Mouse (Mus musculus) spleen, postnatal 10 days (tissue): ENCODE data around the gene Dnah8.

Source experiments
- DNase-seq, 2 experiments: peaks; one replicate each; pipeline ENCODE4 v3.0.0; 2021 to 2022; ENCODE audit warnings: low spot score in 2 of 2

Dnah8 gene

GRCm38 (mm10) chr17:30877456-30877855 is 253.3 kb downstream of the Dnah8 start:
- no peak for DNase-seq

DNA sequence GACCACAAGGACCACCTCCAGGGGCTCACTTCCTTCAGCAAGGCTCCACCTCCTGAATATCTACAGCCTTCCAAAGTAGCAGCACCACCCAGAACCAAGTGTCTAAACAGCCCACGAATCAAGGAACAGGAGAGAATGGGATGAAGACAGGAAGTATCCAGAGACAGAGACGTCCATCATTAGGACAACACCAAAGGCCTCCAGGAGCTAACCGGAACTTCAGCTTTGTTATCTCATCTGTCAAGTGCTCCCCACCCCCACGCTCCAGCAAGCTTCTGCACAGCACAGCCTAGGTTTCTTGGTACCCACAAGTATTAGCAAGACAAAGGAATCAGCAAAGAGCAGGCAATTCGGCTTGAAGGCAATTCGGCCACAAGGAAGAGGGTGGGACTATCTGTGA is 254.5 kb downstream of the Dnah8 start:
- no peak for DNase-seq

DNA sequence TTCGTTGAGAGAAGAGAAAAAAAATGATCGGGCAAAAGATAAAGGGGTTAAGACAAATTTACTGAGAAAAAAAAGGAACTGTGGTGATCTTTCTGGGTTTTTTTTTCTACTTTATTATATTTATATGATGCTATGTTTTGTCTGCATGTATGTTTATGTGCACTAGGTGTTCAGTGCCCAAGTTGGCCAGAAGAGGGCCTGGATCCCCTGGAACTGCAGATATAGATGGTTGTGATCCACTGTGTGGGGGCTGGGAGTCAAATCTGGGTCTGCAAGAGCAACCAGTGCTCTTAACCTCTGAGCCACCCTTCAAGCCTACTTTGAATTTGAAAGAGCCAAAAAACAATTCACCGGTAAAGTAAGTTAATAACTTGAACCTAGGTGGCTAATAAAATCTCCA is 256.2 kb downstream of the Dnah8 start:
- no peak for DNase-seq

- DNase-seq = no peak
Measured at GRCm38 (mm10) chr17:30881001-30881400, 256.8 kb downstream of the Dnah8 start.

DNA sequence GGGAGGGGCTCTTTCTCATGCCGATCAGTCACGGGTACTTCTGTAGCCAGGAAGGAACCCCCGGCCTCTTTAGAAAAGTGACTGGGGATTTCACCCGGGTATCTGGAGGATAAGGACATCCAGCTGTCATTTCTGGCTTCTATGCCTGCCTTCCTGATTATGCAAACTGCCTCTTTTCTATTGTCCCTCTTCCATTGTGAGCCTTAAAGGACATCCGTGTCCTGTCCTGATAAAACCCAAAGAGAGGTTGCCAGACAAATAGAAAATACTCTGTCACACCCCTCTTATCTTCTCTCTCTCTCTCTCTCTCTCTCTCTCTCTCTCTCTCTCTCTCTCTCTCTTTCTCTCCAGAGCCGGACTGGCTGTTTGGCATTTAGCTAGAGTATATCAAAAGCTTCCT is 258.1 kb downstream of the Dnah8 start:
- no peak for DNase-seq

DNA sequence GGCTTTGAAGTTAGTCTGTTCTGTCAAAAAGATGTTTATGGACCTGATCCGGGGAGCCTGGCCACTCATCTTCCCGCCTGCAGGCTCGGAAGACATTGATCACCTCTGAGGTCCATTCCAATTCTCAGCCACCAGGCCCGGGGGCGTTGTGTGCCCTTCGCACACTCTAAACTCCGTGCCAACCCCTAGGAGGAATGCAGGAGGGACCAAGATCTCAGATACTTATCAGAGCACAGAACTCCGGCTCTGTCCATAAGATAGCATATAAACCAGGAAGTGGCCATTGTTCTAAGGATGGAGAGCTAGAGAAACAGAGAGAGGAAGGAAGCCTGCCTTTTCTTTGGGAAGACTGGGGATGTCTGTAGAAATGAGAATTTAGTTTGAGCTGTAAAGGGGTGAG is 259.4 kb downstream of the Dnah8 start:
- no peak for DNase-seq

DNA sequence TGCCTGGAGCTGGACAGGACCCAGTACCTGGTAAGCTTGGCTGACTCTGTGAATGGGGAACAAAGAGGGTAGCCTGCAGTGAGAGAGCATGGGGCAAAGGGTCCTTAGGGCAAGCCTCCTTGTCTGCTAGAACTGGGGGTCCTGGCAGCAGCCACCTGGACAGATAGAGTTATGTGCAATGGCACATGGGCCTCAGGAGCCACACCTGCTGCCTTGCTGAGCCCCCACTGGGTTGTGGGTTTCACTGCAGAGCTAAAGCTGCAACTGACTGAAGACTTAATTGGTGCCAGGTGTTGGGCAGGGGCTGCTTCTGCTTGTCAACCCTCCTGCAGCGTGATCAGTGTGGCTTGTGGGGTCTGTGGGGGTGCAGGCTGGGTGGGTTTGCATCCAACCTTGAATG is 267.9 kb downstream of the Dnah8 start:
- no peak for DNase-seq

DNA sequence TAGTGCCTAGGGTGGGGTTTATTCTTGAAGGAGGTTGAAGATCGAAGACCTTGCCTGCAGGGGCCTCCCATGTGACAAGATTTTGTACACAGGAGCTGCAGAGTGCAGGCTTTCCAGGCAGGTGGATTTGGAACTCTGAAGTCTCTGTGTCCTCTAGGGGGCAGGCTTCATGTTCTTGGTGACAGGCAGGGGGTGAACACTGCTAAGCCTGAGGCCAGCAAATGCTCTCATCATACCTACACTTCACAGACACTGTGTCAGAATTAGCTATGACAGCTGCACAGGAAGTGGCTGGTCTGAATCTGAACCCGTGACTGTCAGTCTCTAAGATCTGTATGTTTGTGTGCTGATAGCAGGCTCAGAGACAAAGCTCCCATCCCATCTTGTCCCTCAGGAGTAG is 268.6 kb downstream of the Dnah8 start:
- no peak for DNase-seq

DNA sequence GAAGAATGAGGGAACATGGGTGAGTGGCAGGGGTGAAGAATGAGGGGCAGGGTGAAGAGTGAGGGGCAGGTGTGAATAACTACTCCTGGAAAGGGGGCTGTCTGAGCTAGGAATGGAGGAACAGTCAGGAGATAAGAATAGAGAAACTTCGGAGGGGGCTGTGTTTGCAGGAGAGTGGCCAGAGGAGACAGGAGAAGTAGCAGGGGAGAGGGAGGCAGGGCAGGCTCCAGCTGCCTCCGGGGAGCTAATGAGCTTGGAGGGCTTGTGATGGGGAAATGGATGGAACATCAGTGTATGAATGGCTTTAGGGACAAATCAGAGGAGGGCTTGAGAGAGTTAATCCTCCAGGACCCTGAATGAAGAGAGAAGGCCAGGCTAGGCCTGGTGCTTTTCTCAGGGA is 272.9 kb downstream of the Dnah8 start:
- DNase-seq = no peak

DNA sequence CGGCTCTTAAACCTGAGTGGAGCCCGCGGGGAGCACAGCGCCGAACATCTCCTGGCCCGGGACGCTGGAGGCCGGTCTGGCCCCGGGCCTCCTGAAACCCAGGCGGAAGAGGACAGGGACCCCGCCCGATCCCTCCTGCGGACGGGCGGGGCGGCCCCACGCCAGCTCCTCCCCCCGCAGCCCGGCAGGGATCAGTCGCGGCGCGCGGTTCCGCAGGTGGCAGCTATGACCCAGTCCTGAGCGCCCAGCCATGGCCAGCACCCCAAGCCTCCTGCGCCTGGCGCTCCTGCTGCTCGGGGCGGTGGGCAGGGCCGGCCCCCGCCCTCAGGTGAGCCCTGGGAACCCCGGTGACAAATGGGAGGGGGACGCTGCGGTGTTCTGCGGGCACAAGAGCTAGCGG is 277.5 kb downstream of the Dnah8 start, which contains the start of gene Glp1r:
TSS of gene Glp1r (plus strand) at position 191 of the 400 bp plus-strand sequence.
- DNase-seq = no peak

DNA sequence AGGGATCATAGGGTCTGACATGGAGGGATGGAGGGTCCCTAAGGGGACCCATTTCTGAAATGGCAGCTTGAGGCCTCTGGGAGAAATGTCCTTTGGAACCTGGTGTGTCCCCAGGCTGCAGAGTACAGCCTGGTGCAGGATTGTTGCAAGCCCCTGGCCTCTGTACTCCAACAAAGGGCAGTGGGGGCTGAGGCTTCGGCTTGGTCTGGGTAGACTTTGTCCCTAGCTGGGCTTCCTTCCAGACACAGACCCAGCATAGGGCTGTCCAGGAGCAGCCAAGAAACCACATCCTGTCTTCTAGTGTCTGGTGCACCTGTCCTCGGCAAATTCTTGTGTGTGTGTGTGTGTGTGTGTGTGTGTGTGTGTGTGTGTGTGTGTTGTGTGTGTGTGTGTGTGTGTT is 279.9 kb downstream of the Dnah8 start:
- no peak for DNase-seq

DNA sequence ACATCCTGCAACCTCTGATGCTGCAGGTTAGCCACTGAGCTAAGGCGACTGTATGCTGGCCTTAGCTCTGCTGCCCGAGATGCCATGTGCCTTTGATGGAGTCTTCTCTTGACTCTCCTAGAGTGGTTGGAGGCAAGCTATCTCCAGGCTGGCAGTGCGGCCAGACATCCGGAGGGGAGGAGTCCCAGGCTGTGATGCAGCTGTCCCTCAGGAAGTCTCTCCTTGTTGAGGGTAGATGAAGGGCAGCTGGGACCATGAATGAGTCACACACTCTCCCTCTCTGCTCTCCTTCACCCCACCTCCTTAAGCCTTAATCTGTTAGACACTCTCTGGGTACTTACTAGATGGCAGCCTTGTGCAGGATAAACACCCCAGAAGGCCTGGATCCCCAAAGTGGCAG is 283.4 kb downstream of the Dnah8 start:
- DNase-seq = no peak

DNA sequence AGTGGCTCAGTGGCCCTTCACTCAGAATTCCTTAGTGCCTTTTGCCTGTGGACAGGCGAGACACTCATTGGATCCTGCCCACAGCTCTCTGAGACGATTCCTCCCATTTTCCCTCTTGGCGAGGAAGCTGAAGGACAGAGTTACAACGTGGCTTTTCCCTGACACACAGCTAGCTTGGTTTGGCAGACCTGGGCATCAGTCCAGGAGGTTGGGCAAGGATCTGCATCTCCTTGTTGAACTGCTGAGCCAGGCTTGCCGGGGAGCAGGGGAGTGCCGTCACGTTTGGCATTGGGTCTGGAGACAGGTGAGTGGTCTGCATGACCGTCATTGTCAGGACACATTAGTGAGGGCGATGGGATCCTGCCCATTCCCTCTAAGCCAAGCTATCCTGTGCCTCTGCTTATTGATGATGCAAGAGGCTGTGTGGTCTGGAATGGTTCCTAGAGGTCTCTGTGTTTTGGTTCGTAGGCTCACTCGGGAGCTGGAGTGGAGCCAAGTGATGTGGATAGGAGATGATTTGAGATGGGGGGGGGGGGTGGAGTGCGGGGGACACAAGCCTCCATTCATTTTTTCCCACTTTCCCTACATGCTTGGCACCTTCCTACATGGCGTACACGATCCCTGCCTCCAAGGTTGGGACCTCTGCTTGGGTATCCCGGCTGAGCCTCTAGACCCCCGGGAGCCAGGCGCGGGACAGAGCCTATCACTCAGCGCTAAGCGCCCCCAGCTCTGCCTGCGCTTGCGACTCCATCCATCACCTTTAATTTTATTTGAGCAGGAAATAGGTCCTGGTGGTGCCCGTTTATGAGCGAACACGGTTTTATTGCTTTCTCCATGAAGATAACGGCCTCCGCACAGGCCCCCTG is 286.9 kb downstream of the Dnah8 start:
- no peak for DNase-seq

DNA sequence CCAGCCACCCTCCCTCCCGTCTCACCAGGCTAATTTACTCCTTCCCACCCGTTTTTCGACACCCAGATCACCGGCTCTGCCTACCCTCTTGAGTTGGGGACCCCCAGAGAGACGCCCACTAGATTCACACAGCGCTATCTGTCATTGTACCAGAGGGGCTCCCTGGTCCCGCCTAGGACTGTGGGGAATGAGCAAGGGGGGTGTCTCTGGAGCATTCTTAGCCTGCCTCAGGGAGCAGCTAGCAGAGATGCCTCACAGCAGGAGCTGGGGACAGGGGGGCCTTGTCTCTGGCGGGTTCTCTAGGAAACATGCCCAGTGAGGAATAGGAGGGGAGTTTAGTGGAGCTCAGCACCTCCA is 287.6 kb downstream of the Dnah8 start:
- no peak for DNase-seq

DNA sequence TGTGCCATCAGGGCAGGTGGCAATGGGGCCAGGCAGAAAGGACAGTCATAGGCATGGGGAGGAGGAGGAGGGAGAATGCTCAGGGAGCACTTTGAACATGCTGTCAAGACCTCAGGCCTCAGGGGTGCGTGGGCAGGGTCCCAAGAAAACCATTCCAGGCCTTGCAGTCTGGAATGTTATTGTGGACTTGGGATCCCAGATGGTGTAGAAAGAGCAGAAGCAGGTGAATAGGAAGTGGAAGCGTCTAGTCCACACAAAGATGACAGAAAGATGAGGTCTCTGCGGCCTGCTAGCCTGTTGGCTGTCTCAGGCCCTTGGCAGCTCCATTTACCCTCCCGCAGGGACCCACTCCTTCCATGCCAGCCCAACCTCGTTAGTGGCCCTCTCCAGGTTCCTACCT is 288.4 kb downstream of the Dnah8 start:
- no peak for DNase-seq

GRCm38 (mm10) chr17:30914264-30914663 is 290.1 kb downstream of the Dnah8 start:
- DNase-seq = no peak

DNA sequence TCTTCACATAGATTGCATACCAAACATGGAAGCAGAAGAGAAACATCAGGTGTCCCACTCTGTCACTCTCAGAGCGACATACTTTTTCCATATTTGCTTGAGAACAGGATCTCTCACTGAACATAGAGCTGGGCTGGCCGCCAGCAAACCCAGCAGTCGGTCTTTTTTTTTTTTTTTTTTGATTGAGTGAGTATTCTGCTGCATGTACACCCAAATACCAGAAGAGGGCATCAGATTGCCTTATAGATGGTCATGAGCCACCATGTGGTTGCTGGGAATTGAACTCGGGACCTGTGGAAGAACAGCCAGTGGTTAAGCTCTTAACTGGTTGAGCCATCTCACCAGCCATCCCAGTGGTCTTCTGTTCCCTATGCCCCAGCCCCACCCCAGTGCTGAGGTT is 299.4 kb downstream of the Dnah8 start:
- no peak for DNase-seq
